Mouse (Mus musculus): ENCODE data around the gene Khk.

DNA sequence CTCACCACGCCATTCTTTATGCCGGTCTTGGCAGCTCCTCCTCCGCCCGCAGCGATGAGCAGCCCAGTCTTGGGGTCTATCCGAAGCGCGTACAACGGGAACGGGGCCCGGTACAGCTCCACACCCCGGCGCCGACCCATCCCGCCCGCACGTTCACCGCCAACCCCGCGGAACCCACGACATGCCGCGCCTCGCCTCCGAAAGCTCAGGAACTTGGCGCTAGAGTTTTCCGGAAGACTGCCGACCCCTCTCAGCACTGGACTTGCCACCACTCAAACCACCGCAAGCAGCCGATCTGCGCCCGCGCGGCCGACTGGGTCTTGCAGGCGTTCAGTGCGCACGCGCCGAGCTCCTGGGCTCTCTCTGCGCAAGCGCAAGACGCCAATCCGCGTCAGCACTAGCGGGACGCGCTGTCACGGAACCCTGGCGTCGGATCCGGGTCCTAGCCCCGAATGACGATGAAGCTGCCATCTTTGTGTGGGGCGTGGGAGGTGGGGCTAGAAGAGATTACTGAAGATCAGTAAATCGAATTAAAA lies 38.8 kb downstream of the Khk start, which contains the start of gene Preb:
- TF ChIP-seq POLR2A (IDR thresholded peaks at IDR 0.05; ENCODE audit: low read depth, low read length), result peak; percentile 63
- no peak for TF ChIP-seq CTCF (conservative IDR thresholded peaks at IDR 0.05; ENCODE audit: insufficient read depth, insufficient read length, low read depth, low read length)
